Mouse (Mus musculus) spleen, adult 12 weeks (tissue): ENCODE data around the gene Tmem131l.

Source experiments
- DNase-seq: peaks from one replicate; pipeline ENCODE4 v3.0.0; 2022; ENCODE audit warnings: low spot score

Tmem131l gene

DNA sequence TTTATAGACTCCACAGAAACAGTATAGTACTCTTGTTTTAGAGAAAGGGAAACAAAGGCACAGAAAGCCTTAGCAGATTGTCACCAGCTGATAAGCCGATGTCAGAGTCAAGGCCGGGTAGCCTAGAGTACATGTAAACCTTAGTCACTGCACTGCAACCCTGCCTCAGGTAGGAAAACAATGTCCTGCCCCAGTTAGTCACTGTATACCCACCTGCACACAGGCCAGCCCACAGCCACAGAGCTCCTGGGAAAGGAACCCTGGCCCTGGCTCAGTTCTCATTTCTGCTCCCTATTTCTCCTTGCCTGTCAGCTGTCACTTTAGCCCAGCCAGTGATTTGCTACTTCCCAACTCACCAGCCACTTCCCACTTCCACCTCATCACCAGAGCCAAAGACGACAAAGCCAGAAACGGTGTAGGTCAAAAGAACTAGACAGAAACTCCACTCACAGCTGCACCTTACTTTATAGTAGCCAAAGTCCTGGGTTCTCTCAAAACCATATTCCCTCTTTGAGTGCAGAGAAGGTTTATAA, 24.4 kb downstream of the Tmem131l start:
- DNase-seq = no peak

DNA sequence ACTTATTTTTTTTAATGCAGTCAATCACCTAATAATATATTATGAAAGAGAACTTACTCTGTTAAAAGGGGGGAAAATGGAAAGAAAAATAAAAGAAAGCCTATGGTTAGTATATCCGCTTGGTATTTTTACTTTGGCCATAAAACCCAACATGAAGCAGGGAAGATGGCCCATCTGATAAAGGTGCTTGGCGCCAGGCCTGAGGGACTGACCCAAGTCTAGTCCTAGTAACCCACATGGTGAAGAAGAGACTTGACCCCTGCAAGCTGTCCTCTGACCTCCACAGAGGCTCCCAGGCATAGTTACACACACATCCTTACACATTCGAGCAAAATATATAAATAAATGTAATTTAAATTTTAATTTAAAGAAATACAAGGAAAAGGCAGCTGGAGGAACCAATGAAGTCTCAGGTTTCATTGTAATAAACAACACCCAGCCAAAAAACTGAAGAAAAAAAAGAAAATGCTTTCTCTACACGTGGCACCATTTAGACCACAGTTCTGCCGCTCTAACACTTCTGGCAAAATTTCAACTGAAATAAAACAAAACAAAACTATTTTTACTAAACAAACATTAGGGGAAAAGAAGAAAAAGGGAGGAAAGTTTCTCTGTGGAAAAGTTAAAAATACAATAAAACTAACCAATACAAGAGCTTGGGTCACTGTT, 28.8 kb downstream of the Tmem131l start:
- DNase-seq = no peak

DNA sequence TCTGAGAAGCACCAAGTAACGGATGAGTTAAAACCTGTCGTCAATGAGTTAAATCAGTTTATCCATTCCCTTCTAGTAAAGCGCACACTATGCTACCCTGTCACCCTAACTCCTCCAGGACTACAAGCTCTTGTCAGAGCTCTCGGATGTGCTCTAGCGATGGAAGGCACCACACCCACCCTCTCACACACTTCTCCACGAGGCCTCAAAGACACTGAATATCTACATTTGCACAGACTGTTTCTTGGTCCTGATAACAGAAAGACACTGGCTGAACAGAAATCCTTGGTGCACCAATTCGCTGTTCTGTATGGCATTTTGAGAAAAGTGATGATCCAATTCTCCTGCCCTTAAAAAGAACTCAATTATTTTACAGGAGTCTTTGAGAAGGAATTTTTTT, 34.0 kb downstream of the Tmem131l start:
- no peak for DNase-seq

DNA sequence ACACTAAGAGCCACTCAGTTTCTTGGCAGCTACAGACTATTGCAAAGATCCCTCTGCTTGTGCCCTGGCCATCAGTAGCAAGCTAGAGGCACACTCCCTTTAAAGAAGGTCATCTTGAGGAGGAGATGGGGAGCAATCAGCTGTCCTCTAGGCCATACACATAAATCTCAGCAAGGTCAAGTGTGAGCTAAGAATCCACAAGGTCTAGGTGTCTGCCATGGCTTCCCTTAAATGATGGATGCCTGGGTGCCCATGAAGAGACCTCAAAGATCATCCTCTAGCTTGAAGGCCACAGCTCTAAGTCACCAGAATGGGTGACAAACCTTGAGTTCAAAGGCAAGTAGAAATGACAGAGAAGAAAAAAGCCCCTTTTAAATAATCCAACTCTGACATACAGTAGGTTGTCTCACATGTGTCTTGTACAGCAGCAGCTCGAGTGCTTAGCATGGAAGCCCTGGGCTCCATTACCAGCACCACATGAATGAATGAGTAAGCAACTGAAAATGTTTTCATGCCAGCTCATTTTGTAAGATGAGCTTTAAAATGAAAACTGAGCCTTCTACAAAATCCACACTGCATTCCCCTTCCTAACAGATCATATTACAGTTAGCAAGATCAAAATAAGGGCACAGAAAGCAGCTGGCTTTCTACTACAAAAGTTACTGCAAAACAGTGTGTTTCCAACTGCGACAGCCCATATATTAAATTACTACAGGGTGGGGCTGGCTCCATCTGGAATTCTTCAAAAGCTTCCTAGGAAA, 35.5 kb downstream of the Tmem131l start:
- no peak for DNase-seq

DNA sequence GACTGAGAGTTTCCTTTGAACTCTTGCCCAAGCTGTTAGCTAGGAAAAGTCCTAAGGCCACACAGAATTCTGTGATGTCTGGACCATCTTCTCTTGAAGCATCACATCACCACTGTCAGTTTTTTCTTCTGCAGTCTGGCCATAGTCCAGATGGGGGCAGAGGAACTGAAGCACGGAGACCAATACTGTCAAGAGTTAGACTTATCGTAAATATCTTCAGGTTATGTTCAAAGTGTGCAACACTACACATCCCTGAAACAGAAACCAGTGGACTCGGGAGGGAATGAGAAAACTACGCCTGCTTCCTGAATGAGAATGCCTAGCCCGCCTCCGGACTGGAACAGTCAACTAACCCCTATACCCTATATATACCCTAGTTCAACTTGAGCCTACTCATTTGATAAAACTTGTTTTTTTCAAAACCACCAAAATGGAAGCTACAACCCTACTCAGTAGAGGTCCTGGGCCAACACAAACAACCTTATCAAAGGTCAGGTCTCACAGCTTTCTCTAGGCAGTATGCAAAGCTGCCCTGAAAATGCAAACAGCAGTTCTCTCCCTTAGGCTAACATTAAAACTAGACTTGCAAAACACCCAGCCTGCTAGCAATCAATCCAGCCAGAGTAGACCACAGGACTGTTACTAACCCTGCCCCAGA, 37.4 kb downstream of the Tmem131l start:
- DNase-seq = no peak

DNA sequence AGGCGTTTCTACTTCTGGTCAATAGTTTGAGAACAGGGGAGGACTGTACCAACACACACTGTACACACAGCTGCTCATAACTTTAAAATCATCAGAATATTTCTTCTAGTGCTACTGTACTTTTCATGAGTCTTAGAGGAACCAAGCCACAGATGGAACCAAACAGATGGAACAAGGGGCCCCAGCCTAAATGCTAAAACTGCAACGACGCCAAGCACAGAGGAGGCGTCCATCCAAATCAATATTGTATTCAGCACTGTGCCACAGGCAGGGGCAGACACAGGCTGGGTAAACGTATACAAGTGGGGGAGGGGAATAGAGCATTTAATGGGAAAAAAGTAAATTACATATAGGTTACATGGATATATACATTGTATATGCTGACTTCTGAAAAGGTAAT, 42.4 kb downstream of the Tmem131l start:
- DNase-seq = no peak

DNA sequence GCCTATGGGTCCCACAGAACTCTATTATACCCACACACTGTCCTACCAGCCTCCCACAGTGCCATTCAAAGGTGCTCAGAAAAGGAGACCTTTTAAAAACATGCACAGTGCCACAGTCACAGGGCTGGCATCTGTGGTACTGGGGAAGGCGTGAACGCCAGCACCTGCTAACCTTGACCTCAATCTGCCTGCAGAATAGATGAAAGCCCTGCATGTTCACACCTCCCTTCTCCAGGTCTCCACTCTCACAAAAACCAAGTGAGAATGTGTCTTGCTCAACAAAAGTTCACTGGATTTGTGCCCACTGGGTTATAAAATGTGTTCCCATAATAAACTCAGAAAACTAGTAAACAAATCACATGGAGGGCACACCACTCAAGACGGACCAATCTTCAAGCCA, 42.9 kb downstream of the Tmem131l start:
- DNase-seq = no peak

DNA sequence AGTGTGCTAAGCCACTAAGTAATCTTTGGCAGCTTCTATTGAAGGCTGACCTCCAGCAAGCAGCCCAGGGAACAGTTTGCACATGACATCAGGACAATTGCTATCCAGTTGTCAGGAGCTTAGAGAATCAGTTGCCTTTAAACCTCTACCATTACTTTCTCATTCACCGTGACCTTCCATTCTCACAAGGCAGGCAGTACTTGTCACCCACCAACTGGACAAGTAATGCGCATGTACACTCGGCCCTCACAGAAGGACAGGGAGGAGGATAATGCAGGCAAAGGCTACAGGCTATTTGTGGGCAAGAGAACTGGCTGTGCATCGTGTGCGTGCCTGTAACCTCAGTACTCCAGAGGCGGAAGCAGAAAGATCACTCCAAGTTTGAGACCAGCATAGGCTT, 43.9 kb downstream of the Tmem131l start:
- no peak for DNase-seq

DNA sequence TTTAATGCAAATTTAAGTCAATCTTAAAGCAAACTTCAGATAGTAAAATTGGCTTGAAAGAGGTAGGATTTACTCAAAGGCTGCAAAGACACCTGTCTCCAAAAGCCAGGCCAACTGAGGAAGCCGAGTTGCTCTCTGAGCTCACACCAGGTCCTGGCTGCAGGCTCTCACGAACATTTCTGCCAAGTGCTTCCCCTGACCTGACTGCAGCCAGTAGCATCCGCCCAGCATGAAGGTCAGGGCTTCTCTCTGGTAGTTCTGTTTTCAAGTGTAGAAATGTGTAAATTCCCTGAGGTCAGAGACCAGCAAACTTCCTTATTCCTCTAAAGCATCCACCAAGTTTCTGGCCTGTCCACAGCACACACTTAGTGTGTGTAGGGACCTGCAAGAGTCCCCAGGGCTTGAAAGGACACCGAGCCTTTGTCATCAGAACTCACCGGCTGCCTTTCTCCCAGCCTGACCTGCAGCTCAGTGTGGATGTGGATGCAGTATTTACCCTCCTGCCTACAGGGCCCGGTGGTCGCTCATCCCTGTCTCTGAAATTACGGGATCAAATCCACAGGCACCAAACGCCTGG, 44.6 kb downstream of the Tmem131l start:
- no peak for DNase-seq

DNA sequence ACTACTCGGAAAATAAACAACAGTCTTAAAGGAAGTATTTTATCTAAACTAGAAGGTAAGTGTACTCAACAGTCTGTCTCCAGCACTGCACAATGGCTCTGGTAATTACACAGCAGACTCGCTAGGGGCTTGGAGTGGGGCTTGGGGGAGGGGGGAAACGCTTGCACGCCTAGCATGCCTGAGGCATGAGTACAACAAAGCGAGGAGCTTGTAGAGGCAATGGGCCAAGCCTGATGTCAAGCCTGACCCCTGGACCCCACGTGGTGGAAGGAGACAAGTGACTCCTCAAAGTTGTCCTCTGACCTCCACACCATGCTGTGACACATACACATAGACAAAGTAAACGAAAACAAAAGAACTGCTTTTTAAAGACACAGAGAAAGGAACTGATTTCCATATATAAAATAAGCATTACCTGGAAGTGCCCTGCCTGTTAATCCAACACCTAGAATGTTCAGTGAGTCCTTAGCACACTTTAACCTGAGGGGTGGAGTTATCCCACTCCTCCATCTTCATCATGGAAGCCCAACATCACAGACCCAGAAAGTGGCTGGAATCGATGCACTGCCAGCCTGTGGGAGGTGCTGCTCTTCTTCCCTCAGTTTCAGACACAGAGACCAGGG, 45.6 kb downstream of the Tmem131l start:
- DNase-seq = no peak

DNA sequence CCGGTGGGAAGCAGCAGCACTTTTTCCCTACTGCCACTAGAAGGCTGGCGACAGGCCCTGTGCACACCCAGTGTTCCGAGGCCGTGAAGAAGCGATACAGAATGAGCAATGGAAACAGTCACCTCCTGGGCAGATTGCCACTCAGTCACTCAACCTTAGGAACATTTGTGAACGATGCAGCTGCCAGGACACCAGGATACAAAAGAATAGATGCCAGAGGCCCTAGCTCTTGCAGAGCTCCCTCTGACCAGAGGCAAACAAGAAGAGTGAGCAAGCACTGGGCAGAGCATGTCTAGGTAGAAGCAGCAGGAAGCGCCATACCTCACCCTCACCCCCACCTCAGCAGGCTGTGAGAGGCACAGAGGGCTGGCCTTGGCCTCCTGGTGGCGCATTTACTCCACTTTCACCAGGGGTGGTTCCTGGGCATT, 46.9 kb downstream of the Tmem131l start:
- DNase-seq = no peak

DNA sequence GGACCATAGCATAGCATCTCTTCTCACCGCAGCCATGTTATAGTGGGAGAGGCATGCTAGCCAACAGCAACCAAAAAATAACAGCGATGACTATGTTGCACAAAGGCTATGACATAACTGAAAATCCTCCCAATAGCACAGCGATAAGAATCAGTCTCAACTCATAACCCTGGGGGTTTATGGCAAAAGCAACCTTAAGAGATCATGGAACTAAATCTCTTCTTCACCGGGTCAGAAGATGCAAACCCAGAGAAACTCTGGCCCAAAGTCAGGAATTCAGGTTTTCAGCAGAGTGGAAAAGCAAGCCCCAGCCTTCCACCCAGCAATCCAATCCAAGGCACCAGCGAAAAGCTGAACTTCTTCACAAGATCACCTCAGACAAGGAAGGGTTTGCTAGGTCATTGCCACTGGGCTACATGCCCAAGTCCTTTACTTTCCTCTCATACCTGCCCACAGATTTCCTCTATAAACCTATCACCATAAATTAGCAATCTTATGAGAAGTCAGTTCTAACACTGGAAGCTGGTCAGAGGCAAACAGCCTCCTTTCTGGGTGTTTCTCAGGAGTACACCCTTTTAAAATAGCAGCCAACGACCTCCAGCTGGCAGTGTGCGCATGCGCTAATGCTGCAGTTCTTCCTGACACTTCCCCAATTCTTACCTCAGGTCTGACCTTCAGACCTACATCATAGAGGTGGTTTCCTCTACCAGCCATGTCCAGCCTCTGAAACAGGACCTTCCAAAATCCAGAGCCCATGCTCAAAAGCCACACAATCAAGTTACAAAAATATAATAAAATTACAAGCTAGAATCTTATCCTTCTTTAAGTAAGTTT, 48.1 kb downstream of the Tmem131l start:
- DNase-seq = no peak

DNA sequence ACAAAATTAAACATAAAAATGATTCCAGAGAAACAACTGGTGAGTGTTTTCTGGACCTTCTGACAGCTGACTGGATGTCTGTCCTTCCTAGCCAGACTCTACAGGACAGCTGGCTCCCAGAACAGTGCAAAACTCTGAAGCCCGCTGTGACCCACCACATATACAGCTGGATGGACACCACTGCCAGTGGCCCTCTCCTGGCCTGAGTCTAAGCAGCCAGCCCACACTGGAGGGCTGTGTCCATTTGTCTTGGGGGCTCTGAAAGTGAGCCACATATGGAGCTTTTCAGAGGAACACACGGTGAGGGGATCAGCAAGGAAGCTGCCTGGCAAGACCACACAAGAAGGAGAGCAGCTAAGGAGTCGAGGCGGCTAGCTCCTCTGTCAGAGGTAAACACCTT, 51.8 kb downstream of the Tmem131l start:
- DNase-seq = no peak

DNA sequence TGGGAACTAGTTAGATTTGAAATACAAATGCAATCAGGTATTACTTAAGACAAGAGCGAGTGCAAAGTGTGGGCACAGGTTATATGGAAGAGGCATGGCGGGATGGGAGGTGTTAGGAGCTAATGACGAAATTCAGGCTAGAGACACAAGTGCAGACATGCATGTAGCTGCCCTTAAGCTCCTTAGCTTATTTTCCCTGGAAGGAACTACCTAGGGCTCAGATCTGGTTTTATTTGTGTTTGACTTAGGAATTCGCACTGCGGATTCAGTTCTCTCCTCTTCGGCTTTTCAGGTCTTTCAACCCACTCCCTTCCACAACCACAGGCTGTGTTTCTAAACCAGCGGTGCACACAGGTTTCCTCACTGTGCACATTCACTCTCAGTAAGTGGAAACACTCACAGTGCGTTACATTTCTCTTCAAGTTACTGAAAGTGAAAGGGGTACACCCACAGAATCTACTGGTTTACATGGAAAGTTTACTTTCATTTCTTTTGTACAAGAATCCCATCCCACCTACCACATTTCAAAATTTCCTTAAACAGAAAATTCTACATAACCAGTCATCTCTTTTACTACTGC, 52.4 kb downstream of the Tmem131l start:
- DNase-seq = no peak

DNA sequence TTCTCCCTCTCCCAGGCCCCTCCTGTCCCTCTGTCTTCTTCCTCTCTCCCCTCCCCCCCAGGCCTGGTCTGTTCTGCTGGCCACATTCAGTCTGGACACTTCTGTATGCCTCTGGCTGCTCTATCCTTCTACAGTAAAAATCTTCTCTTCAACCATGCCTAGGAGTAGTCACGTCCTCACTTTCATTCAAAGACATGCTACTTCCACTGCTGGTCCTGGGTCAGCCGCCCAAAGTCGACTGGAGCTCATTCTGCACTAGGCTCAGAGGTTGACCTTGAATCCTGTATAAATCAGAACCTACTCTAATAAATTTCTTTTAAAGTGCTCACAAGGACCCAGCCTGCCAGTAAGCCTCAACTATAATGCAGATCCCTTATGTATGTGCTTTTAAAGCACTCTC, 53.2 kb downstream of the Tmem131l start:
- no peak for DNase-seq

DNA sequence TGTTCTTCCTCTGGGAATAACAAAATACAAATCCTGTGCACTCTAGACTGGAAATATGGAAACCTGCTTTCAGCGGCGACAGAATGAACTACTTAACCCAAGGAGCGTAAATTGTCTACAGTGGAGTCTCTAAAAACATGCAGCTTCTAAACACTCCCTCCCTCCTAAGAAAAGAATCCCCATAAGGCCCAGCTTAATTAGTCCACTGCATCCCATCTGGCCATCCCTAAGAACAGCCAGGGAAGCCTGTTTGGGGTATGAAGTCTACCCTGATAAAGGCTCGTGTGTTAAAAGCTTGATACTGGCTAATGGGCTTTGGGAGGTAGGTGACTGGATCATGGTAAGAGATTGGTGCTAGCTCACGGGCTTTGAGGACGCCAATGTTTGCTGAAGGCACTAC, 54.5 kb downstream of the Tmem131l start:
- DNase-seq = no peak

DNA sequence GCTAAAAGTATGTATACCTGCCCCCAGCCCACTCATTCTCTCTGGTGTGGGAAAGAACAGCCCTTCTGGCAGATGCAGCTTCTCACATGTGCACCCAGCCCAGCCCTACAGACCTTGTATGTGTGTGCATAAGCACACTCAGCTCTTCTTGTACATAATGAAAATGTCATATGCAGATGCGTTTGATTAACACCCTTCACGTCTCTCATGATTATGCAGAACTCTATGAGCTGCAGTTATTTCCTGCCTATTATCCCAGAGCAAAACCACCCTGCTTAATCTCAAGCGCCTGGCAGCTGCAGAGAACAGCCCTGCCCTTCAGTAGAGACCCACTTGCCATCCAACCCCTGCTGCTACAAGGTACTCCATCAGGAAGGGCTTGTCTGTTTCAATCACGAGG, 55.6 kb downstream of the Tmem131l start:
- DNase-seq = no peak

DNA sequence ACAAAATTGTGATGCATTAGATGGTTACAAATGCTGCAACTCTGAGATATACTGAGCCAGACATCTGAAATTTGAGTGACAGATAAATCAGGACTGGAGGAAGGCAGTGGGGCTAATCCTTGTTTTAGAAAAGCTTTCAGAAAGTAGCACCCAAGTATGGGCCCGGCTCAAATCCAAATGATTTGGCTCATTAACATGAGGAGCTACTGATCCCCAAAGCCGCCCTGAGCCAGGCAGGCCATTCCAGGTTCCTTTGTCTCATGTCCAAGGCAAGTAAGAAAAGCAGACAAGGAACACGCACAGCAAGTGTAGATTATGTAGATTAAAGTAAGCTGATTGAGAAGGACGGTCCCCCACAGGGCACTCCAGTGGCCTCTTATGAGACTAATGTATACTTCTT, 57.2 kb downstream of the Tmem131l start:
- DNase-seq = no peak

DNA sequence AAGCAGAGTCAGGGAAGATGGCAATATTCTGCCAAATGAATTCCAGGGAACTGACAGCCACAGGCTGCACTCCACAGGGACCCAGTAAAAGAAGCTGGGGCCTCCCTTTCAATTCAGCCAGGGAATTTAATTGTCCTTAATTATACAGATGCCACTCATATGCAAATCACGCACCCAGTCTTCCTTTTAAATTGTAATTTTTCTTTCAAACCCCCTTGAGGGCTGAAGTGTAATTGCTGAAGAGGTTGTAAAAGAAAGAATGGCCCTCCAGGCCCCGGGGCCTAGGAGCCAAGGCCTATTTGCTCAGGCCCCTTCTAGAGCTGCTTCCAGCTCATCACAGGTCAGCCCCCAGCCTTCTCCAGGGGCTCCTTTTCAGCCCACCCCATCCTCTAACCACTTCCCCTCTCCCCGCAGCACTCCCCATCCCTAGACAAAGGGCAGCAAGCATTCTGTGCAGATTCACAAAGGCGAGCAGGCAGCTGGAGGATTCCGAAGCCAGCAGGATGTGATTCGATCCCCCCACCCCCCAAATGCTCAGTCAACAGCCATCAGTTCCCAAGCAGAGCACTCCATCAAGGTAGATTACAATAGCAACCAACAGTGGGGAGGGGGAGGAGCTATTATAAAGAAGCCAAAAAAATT, 59.6 kb downstream of the Tmem131l start:
- DNase-seq = no peak
